Mouse (Mus musculus): ENCODE measurements around the gene Gm47955. TPM values are rescaled to one million over a fixed set of nuclear protein-coding genes. Genes with fewer than 3 reads are reported as not detected.

The Gm47955 gene
- not detected in 2 replicates for polyA plus RNA-seq (2012; rRNA removed)

GRCm38 (mm10) chr1:82959870-82960385 is at the start of gene Gm47955:
Gm47955 (plus strand) TSS chr1:82960286.

GRCm38 (mm10) chr1:82913025-82913424 is 47.1 kb upstream of the Gm47955 start, which contains the start of gene A030005L19Rik:
A030005L19Rik (plus strand) TSS chr1:82913325.

DNA sequence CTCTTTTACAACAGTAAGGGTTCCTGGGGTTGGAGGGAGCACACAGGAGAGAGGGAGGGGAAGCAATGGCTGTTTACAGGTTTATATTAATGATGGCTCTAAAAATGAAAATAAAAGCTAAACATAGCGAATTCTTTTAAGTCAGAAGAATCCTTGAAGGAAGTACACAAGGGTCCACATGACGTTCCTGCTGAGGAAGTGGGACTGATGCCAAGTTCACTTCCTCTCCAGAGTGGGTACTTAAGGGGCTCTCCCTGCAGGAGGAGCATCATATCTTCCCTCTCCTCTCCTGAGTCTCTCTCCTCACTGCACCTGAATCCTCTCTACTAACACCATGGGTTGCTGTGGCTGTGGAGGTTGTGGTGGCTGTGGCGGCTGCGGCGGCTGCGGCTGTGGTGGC is 35.4 kb upstream of the Gm47955 start, which contains the start of gene A030014E15Rik:
TSS of gene A030014E15Rik (plus strand) at position 268 of the 400 bp plus-strand sequence.

DNA sequence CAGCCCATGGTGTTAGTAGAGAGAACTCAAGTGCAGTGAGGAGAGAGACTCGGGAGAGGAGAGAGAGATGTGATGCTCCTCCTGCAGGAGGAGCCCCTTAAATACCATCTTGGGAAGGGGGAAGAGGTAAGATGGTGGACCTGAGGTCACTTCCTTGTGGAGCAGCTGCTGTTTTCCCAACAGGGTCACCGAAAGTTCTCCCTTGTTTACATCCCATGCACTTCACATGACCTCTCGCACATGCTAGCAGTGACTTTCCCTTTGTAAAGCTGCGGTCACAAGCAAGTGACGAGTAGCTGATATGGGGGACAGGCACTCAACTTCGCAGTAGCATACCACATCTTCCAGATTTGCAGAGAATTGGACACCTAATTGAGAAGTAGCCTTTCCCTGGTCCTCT is 28.8 kb upstream of the Gm47955 start, which contains the start of gene Gm6217:
TSS of gene Gm6217 (minus strand) at position 74 of the 400 bp plus-strand sequence.

GRCm38 (mm10) chr1:82943295-82943694 is 16.8 kb upstream of the Gm47955 start, which contains the start of gene A030003K21Rik:
A030003K21Rik (minus strand) TSS chr1:82943388.

DNA sequence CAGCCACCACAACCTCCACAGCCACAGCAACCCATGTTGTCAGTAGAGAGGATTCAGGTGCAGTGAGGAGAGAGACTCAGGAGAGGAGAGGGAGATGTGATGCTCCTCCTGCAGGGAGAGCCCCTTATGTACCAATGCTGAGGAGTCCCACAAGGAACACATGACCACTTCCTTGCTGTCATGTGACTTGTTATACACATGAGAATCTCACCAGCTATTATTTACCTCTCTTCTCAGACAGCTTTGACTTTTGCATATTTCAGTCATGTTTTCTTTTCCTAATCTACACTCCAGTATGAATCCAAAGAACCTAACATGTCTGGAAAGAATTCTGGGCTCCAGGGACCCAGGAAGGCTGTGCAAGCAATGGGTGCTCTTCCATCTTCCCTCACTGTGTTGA is 4.2 kb upstream of the Gm47955 start, which contains the start of gene Gm7544:
TSS of gene Gm7544 (minus strand) at position 101 of the 400 bp plus-strand sequence.

DNA sequence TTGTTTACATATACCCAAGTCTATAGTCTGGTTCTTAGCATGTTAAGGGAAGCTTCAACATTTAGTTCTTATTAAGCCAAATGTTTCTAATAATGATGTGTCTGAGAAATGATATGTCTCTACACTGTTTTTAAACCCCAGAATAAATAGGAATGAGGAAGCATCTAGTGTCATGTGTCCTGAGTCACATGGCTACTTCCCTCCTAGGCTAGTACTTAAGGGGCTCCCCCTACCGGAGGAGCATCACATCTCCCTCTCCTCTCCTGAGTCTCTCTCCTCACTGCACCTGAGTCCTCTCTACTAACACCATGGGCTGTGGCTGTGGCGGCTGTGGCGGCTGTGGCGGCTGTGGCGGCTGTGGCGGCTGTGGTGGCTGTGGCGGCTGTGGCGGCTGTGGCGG is 40.2 kb downstream of the Gm47955 start, which contains the start of gene Gm47959:
TSS of gene Gm47959 (plus strand) at position 243 of the 400 bp plus-strand sequence.

Other genes with a start within 250 kb of the Gm47955 start
- 64.2 and 65.1 TPM in 2 replicates for gene Mff, start 235.4 kb upstream of the Gm47955 start, polyA plus RNA-seq (2012; rRNA removed)
- gene Tm4sf20, start 191.8 kb upstream of the Gm47955 start, polyA plus RNA-seq (2012; rRNA removed): 0.30 TPM in 1 of 2 replicates, not detected in the other
- not detected in 2 replicates for gene Gm47791, start 189.0 kb upstream of the Gm47955 start, polyA plus RNA-seq (2012; rRNA removed)
- gene Agfg1, start 120.8 kb upstream of the Gm47955 start, polyA plus RNA-seq (2012; rRNA removed): 23.7 and 25.0 TPM in 2 replicates
- 0.78 and 0.95 TPM in 2 replicates for gene A030005L19Rik, start 47.0 kb upstream of the Gm47955 start, polyA plus RNA-seq (2012; rRNA removed)
- gene A030014E15Rik, start 35.4 kb upstream of the Gm47955 start, polyA plus RNA-seq (2012; rRNA removed): 0.04 and 0.09 TPM in 2 replicates
- not detected in 2 replicates for gene Gm6217, start 28.9 kb upstream of the Gm47955 start, polyA plus RNA-seq (2012; rRNA removed)
- not detected in 2 replicates for gene A030003K21Rik, start 16.9 kb upstream of the Gm47955 start, polyA plus RNA-seq (2012; rRNA removed)
- not detected in 2 replicates for gene Gm7544, start 4.3 kb upstream of the Gm47955 start, polyA plus RNA-seq (2012; rRNA removed)
- gene Gm47959, start 40.3 kb downstream of the Gm47955 start, polyA plus RNA-seq (2012; rRNA removed): not detected in 2 replicates
- gene Slc19a3, start 78.2 kb downstream of the Gm47955 start, polyA plus RNA-seq (2012; rRNA removed): 0.10 and 0.13 TPM in 2 replicates
- gene Krtap28-10, start 82.2 kb downstream of the Gm47955 start, polyA plus RNA-seq (2012; rRNA removed): not detected in 2 replicates
- not detected in 2 replicates for gene Gm47969, start 84.6 kb downstream of the Gm47955 start, polyA plus RNA-seq (2012; rRNA removed)
- not detected in 2 replicates for gene A030005K14Rik, start 99.1 kb downstream of the Gm47955 start, polyA plus RNA-seq (2012; rRNA removed)
- gene Krtap28-13, start 100.6 kb downstream of the Gm47955 start, polyA plus RNA-seq (2012; rRNA removed): 0.07 TPM in 1 of 2 replicates, not detected in the other
- gene Ccl20, start 156.5 kb downstream of the Gm47955 start, polyA plus RNA-seq (2012; rRNA removed): 0.16 and 0.19 TPM in 2 replicates
- 0.03 TPM in 1 of 2 replicates, not detected in the other for gene Daw1, start 199.5 kb downstream of the Gm47955 start, polyA plus RNA-seq (2012; rRNA removed)

All from liver, embryonic 18 days (tissue).